Mouse (Mus musculus): Measurements from ENCODE around the gene Fcer1g.
A peak's percentile ranks its signal among the peaks of the same experiment; 100 is the strongest.

Fcer1g gene

GRCm38 (mm10) chr1:171234126-171234525 lies at the start of gene Fcer1g:
Fcer1g (minus strand) TSS chr1:171234365.
- no peak for DNase-seq (ENCODE audit: low read depth, low spot score)

GRCm38 (mm10) chr1:171283188-171284160 lies 49.3 kb upstream of the Fcer1g start:
- DNase-seq (ENCODE audit: low read depth, low spot score), result no peak

- no peak for DNase-seq (ENCODE audit: low read depth, low spot score)
These were observed 48.1 kb upstream of the Fcer1g start for GRCm38 (mm10) chr1:171282086-171282805.

- DNase-seq (ENCODE audit: low read depth, low spot score), result no peak
These were observed 47.4 kb upstream of the Fcer1g start for GRCm38 (mm10) chr1:171281528-171281923.

- DNase-seq (ENCODE audit: low read depth, low spot score), result peak; percentile 92
These were observed 46.9 kb upstream of the Fcer1g start, which contains the start of gene Ppox for GRCm38 (mm10) chr1:171280916-171281527. Ppox (minus strand) TSS chr1:171281186.

- DNase-seq (ENCODE audit: low read depth, low spot score), result no peak
These were observed 46.2 kb upstream of the Fcer1g start for GRCm38 (mm10) chr1:171280250-171280915.

GRCm38 (mm10) chr1:171279721-171280120 lies 45.6 kb upstream of the Fcer1g start:
- DNase-seq (ENCODE audit: low read depth, low spot score), result no peak

GRCm38 (mm10) chr1:171279012-171279705 lies 45.0 kb upstream of the Fcer1g start:
- DNase-seq (ENCODE audit: low read depth, low spot score), result no peak

- no peak for DNase-seq (ENCODE audit: low read depth, low spot score)
These were observed 44.3 kb upstream of the Fcer1g start for GRCm38 (mm10) chr1:171278436-171278835.

GRCm38 (mm10) chr1:171277736-171278135 lies 43.6 kb upstream of the Fcer1g start:
- DNase-seq (ENCODE audit: low read depth, low spot score), result no peak

- DNase-seq (ENCODE audit: low read depth, low spot score), result no peak
These were observed 42.1 kb upstream of the Fcer1g start for GRCm38 (mm10) chr1:171276110-171276748.

GRCm38 (mm10) chr1:171275144-171275734 lies 41.1 kb upstream of the Fcer1g start:
- DNase-seq (ENCODE audit: low read depth, low spot score), result no peak

- DNase-seq (ENCODE audit: low read depth, low spot score), result no peak
These were observed 40.0 kb upstream of the Fcer1g start for GRCm38 (mm10) chr1:171274171-171274570.

GRCm38 (mm10) chr1:171272086-171272485 lies 37.9 kb upstream of the Fcer1g start:
- no peak for DNase-seq (ENCODE audit: low read depth, low spot score)

GRCm38 (mm10) chr1:171271622-171272021 lies 37.5 kb upstream of the Fcer1g start:
- DNase-seq (ENCODE audit: low read depth, low spot score), result no peak

GRCm38 (mm10) chr1:171271196-171271595 lies 37.0 kb upstream of the Fcer1g start:
- no peak for DNase-seq (ENCODE audit: low read depth, low spot score)

GRCm38 (mm10) chr1:171270573-171270900 lies 36.4 kb upstream of the Fcer1g start:
- DNase-seq (ENCODE audit: low read depth, low spot score), result no peak

GRCm38 (mm10) chr1:171269848-171270572 lies 35.8 kb upstream of the Fcer1g start, which contains the start of gene B4galt3:
B4galt3 (plus strand) TSS chr1:171270328.
- peak; percentile 85 for DNase-seq (ENCODE audit: low read depth, low spot score)

GRCm38 (mm10) chr1:171268341-171268740 lies 34.2 kb upstream of the Fcer1g start:
- DNase-seq (ENCODE audit: low read depth, low spot score), result no peak

Measured in retina, postnatal 7 days (tissue).